In the genomic region with DNA sequence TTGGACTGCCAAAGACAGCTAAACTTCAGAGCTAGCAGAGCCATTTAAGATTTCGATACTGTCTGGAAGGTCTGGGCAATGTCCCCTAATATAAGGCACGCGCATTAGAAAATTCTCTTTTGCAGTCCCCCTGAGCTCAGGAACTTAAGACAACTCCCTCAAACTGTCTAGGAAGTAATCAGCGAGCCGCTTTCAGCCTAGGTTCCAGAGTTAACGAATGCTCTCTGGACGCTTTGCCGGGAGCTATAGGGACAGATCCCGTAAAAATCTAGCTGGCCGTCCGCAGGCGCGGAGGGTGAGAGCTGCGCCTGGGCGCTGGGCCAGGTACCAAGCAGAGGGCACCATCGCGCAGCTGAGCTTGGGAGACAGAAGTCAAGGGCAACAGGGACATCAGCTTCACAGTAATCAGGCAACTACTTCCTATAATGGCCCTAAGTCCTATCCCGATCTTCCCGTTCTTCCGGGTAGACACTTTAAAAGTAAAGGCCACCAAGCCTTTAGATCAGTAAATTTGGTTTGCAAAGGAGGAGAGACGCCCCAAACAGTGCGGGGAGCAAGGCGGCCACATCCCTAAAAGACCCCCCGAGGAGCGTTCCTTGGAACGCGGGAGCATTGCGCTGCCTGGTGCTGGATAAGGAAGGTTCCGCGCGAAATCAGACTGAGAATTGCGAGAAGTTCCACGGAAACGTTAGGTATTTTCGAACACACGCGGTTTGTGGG, we compare ENCODE assay signal across 10 mouse cellular contexts. TPM values are rescaled to one million over a fixed set of nuclear protein-coding genes. Genes with fewer than 3 reads are reported as not detected.
DNase-seq lines count a peak whose midpoint lies in the region; ATAC-seq lines count a peak whose summit lies in the region.
"Had no signal": no experiment of that assay in that cellular context is flagged by ENCODE, and none has a peak within 500 bp of the region (broad histone marks: within the 10 kb centered on the region; RNA-seq: fewer than 3 reads in every experiment).

No protein-coding gene starts in this region.

- H3K27me3 ChIP-seq in intestine, embryonic 16.5 days (replicated peaks; ENCODE audit: control insufficient read depth, insufficient read depth, low read length) = peaks cover 86% of the 10 kb centered on the region
- H3K27me3 ChIP-seq in intestine, embryonic 15.5 days (replicated peaks) = peaks cover 88% of the 10 kb centered on the region
- H3K27me3 ChIP-seq in embryonic facial prominence, embryonic 14.5 days (replicated peaks; ENCODE audit: control insufficient read depth, insufficient read depth, low read length) = peaks cover 100% of the 10 kb centered on the region
- H3K27me3 ChIP-seq in limb, embryonic 12.5 days = peaks cover 97% of the 10 kb centered on the region

- H3K4me1 ChIP-seq in intestine, embryonic 16.5 days (ENCODE audit: control insufficient read depth, insufficient read depth, low read length) = peaks cover 14% of the 10 kb centered on the region
- peaks cover 26% of the 10 kb centered on the region for H3K4me1 ChIP-seq in intestine, embryonic 15.5 days (replicated peaks)
- peaks cover 5% of the 10 kb centered on the region for H3K4me1 ChIP-seq in embryonic facial prominence, embryonic 14.5 days (ENCODE audit: control insufficient read depth, insufficient read depth, low read length)
- peaks cover 25% of the 10 kb centered on the region for H3K4me1 ChIP-seq in limb, embryonic 12.5 days (replicated peaks)

- WGBS in intestine, embryonic 16.5 days = under 1% methylated on average over 37 of the region's 37 CpGs
- WGBS in intestine, embryonic 15.5 days = 1% methylated on average over 37 of the region's 37 CpGs
- WGBS in embryonic facial prominence, embryonic 14.5 days = 1% methylated on average over 37 of the region's 37 CpGs
- under 1% methylated on average over 37 of the region's 37 CpGs for WGBS in limb, embryonic 12.5 days

- no peak for ATAC-seq in intestine, embryonic 16.5 days
- ATAC-seq in intestine, embryonic 15.5 days = no peak
- no peak for ATAC-seq in embryonic facial prominence, embryonic 14.5 days (ENCODE audit: low read depth)
- ATAC-seq in limb, embryonic 12.5 days (ENCODE audit: insufficient number of reproducible peaks, insufficient read depth, low FRiP score, low TSS enrichment, low read depth) = no peak
- no peak for ATAC-seq in megakaryocyte-erythroid progenitor cell, adult 5-6 weeks (replicated peaks; ENCODE audit: low FRiP score, low TSS enrichment, poor library complexity, severe bottlenecking)

- no peaks in the 10 kb centered on the region for H3K36me3 ChIP-seq in intestine, embryonic 16.5 days (ENCODE audit: control insufficient read depth, insufficient read depth, low read length)
- H3K36me3 ChIP-seq in intestine, embryonic 15.5 days = no peaks in the 10 kb centered on the region
- no peaks in the 10 kb centered on the region for H3K36me3 ChIP-seq in embryonic facial prominence, embryonic 14.5 days (ENCODE audit: control insufficient read depth, insufficient read depth, low read length)
- H3K36me3 ChIP-seq in limb, embryonic 12.5 days = no peaks in the 10 kb centered on the region

- peak overlapping the region; percentile 11; the same call in 1 of the 2 replicates for H3K4me3 ChIP-seq in intestine, embryonic 16.5 days (ENCODE audit: low read length)
- H3K4me3 ChIP-seq in intestine, embryonic 15.5 days (replicated peaks) = no peak overlapping the region
- no peak overlapping the region; the same call in 1 of the 2 replicates for H3K4me3 ChIP-seq in embryonic facial prominence, embryonic 14.5 days (ENCODE audit: low read depth, low read length)
- H3K4me3 ChIP-seq in limb, embryonic 12.5 days (replicated peaks) = peak overlapping the region; percentile 1; the same call in 1 of the 2 replicates

- H3K9me3 ChIP-seq in intestine, embryonic 16.5 days (ENCODE audit: control insufficient read depth, low read length) = no peaks in the 10 kb centered on the region
- no peaks in the 10 kb centered on the region for H3K9me3 ChIP-seq in intestine, embryonic 15.5 days
- no peaks in the 10 kb centered on the region for H3K9me3 ChIP-seq in embryonic facial prominence, embryonic 14.5 days (ENCODE audit: control insufficient read depth, low read length)
- H3K9me3 ChIP-seq in limb, embryonic 12.5 days = no peaks in the 10 kb centered on the region

- H3K4me2 ChIP-seq in intestine, embryonic 16.5 days (ENCODE audit: low read depth, low read length) = no peak overlapping the region
- H3K4me2 ChIP-seq in intestine, embryonic 15.5 days (replicated peaks) = no peak overlapping the region; the same call in 1 of the 2 replicates
- peak overlapping the region; percentile 31; the same call in 1 of the 2 replicates for H3K4me2 ChIP-seq in embryonic facial prominence, embryonic 14.5 days (ENCODE audit: low read depth, low read length)
- H3K4me2 ChIP-seq in limb, embryonic 12.5 days = no peak overlapping the region

- peak; percentile 62 for DNase-seq in MN1 (ENCODE audit: low spot score)
- no peak for DNase-seq in embryonic facial prominence, embryonic 14.5 days (ENCODE audit: low spot score)
- no peak for DNase-seq in Muller cell, postnatal 12 days (ENCODE audit: inconsistent ontology term)
- no peak for DNase-seq in left cerebral cortex, adult 8-10 months (ENCODE audit: low spot score in 2 of 2)
- DNase-seq: lung, adult 2 months had no signal

- no peak overlapping the region for H3K9ac ChIP-seq in intestine, embryonic 16.5 days (ENCODE audit: low read depth, low read length)
- H3K9ac ChIP-seq in intestine, embryonic 15.5 days = no peak overlapping the region
- no peak overlapping the region for H3K9ac ChIP-seq in embryonic facial prominence, embryonic 14.5 days (ENCODE audit: low read depth, low read length)
- no peak overlapping the region for H3K9ac ChIP-seq in limb, embryonic 12.5 days (replicated peaks)

- H3K27ac ChIP-seq in intestine, embryonic 16.5 days (ENCODE audit: low read length) = no peak overlapping the region
- no peak overlapping the region for H3K27ac ChIP-seq in intestine, embryonic 15.5 days
- H3K27ac ChIP-seq in embryonic facial prominence, embryonic 14.5 days (replicated peaks; ENCODE audit: low read depth, low read length) = no peak overlapping the region
- no peak overlapping the region for H3K27ac ChIP-seq in limb, embryonic 12.5 days

RNA-seq across cellular contexts. Expression of gene Tbx20, which starts 3.2 kb away (rescaled TPM):
- polyA plus RNA-seq in intestine, embryonic 16.5 days (2015; fragmentation: Nextera tagmentation; extraction: Ambion mirVana) = 0.10 and 0.11 TPM in 2 replicates
- polyA plus RNA-seq in intestine, embryonic 15.5 days (2015; fragmentation: Nextera tagmentation; extraction: Ambion mirVana) = 0.35 and 0.45 TPM in 2 replicates
- polyA plus RNA-seq in embryonic facial prominence, embryonic 14.5 days (2014; fragmentation: Nextera tagmentation; extraction: Ambion mirVana) = 0.30 and 0.40 TPM in 2 replicates
- polyA plus RNA-seq in limb, embryonic 12.5 days (2016; fragmentation: Nextera tagmentation; extraction: Ambion mirVana) = 0.13 TPM in 1 of 2 replicates, not detected in the other
- total RNA-seq in megakaryocyte-erythroid progenitor cell, adult 5-6 weeks (2014; fragmentation: Nextera tagmentation) = not detected in 2 replicates
- total RNA-seq in megakaryocyte-erythroid progenitor cell, adult 5-6 weeks (2017) = not detected in 2 replicates
- under 1 TPM in 1 of 4 experiments, not detected in 3; 0.02 TPM for total RNA-seq in left cerebral cortex, adult 8-10 months (2022)
- polyA plus RNA-seq: small intestine, adult 2 months had no signal

Comparison
In these comparisons a context has a peak if more than half of its experiments do, and no peak if none do; other contexts are left out.
1. H3K4me3 ChIP-seq: peak in intestine, embryonic 16.5 days (single experiment) and limb, embryonic 12.5 days (single experiment); none in intestine, embryonic 15.5 days (single experiment) and embryonic facial prominence, embryonic 14.5 days (single experiment).